Mouse (Mus musculus) liver, postnatal 0 days (tissue): ENCODE data around the gene Adprhl1.

Source experiments
- CTCF ChIP-seq: sonication (generic); IDR thresholded peaks from 2 replicates; pipeline ENCODE4 v1.5.1; 2016; ENCODE audit warnings: antibody characterized with exemption, low read depth
- EP300 ChIP-seq: IDR thresholded peaks from 2 replicates; pipeline ENCODE4 v1.6.1; 2016; ENCODE audit warnings: antibody characterized with exemption, low read depth, mild to moderate bottlenecking

DNA sequence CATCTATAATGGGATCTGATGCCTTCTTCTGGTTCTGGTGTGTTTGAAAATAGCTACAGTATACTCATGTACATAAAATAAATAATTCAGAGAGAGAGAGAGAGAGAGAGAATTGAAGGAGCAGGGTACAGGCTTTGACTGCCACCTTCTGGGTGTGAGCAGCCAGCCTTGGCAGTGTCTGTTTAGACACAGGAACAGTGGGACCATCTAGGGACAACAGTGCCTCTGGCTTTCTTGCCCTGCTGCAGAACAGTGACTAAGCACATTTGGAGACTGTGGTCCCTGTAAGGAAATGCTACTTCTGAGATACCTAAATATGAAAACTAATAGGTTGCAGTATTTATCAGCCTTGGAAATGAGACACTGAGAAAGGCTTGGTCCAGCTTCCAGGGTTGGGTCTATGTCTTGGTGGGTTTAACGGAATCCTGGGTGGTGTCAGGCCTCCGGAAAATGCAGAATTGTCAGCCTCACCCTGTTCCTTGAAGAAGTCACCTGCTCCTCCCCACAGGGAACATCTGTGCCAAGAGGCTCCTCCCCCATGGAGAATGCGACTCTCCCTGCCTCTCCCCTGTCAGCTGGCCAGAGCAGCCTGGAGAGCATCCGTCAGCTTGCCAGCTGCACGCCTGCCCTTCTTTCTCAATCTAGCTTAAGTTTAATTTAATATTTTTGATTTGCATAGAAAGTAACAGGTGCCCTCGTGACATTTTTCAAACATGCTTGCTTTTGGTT, 45.2 kb downstream of the Adprhl1 start:
- TF ChIP-seq CTCF (peak; percentile 51), EP300 (no peak)
